Mouse (Mus musculus) kidney, adult 8-10 months (tissue): ENCODE results near the gene Prrc2a.

ENCODE experiments used
- DNase-seq, 2 experiments: peaks; one replicate each; pipeline ENCODE4 v3.0.0; 2022

Gene Prrc2a

GRCm38 (mm10) chr17:35164568-35165450, at the start of gene Prrc2a:
TSS of gene Prrc2a (minus strand) at chr17:35164897.
- DNase-seq = peak; percentile 97 to 99

- no peak for DNase-seq
Observed at GRCm38 (mm10) chr17:35213071-35213470, 48.4 kb upstream of the Prrc2a start.

GRCm38 (mm10) chr17:35210593-35210992, 45.9 kb upstream of the Prrc2a start:
- DNase-seq = no peak

- DNase-seq = no peak
Observed at GRCm38 (mm10) chr17:35209785-35210535, 45.3 kb upstream of the Prrc2a start.

- DNase-seq = no peak
Observed at GRCm38 (mm10) chr17:35205380-35205769, 40.7 kb upstream of the Prrc2a start.

- DNase-seq = no peak
Observed at GRCm38 (mm10) chr17:35204494-35205379, 40.0 kb upstream of the Prrc2a start, which contains the start of gene Lta. TSS of gene Lta (minus strand) at chr17:35205351.

GRCm38 (mm10) chr17:35202442-35202841, 37.7 kb upstream of the Prrc2a start:
- DNase-seq = no peak

GRCm38 (mm10) chr17:35201787-35202186, 37.1 kb upstream of the Prrc2a start, which contains the start of gene Tnf:
TSS of gene Tnf (minus strand) at chr17:35202007.
- peak in 1 of 2 experiments; percentile 44 for DNase-seq

GRCm38 (mm10) chr17:35201128-35201527, 36.4 kb upstream of the Prrc2a start:
- DNase-seq = no peak

- DNase-seq = no peak
Observed at GRCm38 (mm10) chr17:35200398-35200797, 35.7 kb upstream of the Prrc2a start.

GRCm38 (mm10) chr17:35198946-35199345, 34.2 kb upstream of the Prrc2a start:
- no peak for DNase-seq

GRCm38 (mm10) chr17:35198029-35198428, 33.3 kb upstream of the Prrc2a start:
- no peak for DNase-seq

- no peak for DNase-seq
Observed at GRCm38 (mm10) chr17:35197126-35197525, 32.4 kb upstream of the Prrc2a start.

- no peak for DNase-seq
Observed at GRCm38 (mm10) chr17:35196321-35196641, 31.6 kb upstream of the Prrc2a start.

- DNase-seq = peak; percentile 48 to 74
Observed at GRCm38 (mm10) chr17:35195631-35196320, 31.1 kb upstream of the Prrc2a start.

GRCm38 (mm10) chr17:35194844-35195630, 30.3 kb upstream of the Prrc2a start:
- DNase-seq = no peak

- DNase-seq = no peak
Observed at GRCm38 (mm10) chr17:35193881-35194843, 29.5 kb upstream of the Prrc2a start, which contains the start of gene Ltb. TSS of gene Ltb (plus strand) at chr17:35194439.

- DNase-seq = no peak
Observed at GRCm38 (mm10) chr17:35192924-35193323, 28.2 kb upstream of the Prrc2a start.

- DNase-seq = no peak
Observed at GRCm38 (mm10) chr17:35191723-35192122, 27.0 kb upstream of the Prrc2a start.

GRCm38 (mm10) chr17:35190096-35190495, 25.4 kb upstream of the Prrc2a start:
- DNase-seq = no peak
